Mouse (Mus musculus) olfactory bulb, adult 2 months (tissue): Measurements from ENCODE around the gene Hist1h2bn.

Source experiments
- CTCF ChIP-seq: fragments of 200-500 bp; IDR thresholded peaks from 2 replicates; pipeline ENCODE4 v1.5.1; 2012; ENCODE audit warnings: low read depth, mild to moderate bottlenecking, low read length, moderate library complexity; ENCODE audit not compliant: insufficient read depth
- POLR2A ChIP-seq: fragments of 200-500 bp; IDR thresholded peaks from 2 replicates; pipeline ENCODE4 v1.6.1; 2012; ENCODE audit warnings: mild to moderate bottlenecking, low read depth, low read length, moderate library complexity; ENCODE audit not compliant: insufficient read depth

DNA sequence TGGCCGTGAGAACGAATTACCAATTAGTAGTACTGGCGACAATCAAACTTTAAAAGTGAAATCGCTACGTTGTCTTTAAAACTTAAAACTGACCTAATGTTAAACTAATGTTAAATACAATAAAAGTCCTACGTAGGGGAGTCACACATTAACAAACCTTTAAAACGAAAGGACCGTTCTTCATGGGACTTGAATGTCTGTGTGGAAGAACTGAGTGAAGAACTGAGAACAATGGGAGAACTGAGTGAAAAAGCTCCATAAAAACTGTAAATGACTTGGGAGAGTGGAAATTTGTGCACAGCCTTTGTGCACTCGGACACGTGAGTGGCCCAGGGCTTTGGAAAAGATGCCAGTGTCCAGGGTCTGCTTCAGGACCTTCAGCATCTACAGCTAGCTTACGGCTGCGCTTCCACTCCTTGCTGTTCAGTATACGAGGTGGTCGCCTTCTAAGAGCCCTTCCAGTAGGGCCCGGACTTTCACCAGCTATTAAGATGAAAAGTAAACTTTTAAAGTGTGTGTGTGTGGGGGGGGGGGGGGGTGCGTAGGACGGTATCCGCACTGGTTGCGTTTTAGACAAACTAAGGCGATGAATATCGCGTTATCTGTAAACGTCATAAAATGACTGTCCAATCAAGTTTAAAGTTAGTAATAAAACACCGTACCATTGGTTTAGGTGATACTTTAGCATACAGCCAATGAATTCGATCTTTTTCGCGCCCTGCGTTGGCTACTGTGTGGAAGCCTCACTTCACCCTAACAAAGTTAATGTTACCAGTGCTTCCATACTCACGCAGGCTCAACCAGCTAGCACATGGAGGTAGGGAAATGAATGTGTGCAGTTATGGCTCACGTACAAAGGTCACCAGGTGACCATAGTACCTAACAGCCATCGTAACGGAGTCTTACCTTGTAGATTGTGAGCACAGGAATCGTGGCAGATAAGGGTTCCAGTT, 25.2 kb downstream of the Hist1h2bn start:
- TF ChIP-seq POLR2A = no peak
- no peak for TF ChIP-seq CTCF
